Mouse (Mus musculus): ENCODE measurements around the gene Fcf1.
A peak's percentile ranks its signal among the peaks of the same experiment; 100 is the strongest.

The Fcf1 gene

DNA sequence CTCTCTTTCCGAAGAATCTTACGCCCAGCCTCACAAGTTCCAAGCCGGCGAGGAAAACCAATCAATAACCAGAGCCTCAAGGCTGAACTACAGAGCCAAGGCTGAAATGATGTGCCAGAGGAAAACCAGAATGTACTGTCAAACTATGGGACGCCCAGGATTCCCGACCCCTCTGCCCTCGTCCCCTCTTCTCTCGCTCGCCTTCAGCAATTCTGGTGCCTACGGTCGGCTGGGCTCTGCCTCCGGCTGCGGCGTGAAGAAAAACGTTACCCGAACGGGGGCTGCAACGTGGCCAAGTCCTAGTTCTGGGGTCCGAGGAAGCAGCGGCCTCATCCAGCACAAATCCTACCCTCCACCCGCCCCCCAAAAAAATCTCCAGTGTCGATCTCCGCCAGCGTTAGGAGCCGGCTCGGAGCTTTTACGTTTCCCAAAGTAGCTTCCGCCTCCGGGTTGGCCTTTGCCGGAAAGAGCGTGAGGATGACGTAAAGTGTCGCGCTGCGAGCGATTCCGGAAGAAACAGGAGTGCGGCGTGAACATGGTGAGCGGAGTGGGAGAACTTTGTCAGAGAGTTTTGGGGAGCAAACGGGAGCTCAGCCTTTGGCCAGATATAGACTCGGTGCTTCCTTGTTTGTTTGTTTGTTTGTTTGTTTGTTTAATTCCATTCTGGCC lies at the start of gene Fcf1, which contains the start of gene Arel1:
Gene Fcf1 (plus strand): TSS at position 470 of the 669 bp plus-strand sequence.
Gene Arel1 (minus strand): TSS at position 473 of the 669 bp plus-strand sequence.
- peak; percentile 84 for DNase-seq (ENCODE audit: low spot score)

DNA sequence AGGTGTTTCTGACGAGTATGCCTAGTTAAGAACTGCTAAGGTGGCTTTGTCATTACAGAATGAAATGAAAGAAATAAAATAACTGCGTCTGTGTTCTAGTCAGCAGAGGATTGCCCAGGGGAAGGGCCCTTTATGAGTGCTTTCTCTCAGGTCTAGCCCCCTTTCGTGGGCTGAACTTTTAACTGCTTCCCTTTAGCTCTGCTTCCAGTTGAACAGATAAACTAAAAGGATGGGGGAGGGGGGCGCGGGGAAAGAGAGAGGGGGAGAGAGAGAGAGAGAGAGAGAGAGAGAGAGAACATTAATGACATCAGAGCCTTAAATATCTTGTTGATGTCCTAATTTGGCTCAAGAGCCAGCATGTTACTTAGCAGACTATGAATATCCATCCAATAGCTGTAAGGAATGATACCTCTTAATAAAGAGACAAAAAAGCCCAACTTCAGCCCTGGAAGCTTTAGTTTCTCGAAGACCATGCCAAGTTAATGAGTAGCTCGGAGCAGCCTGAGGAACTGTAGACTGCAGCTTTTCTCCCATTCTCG lies 48.7 kb upstream of the Fcf1 start:
- peak; percentile 32 for DNase-seq (ENCODE audit: low spot score)

DNA sequence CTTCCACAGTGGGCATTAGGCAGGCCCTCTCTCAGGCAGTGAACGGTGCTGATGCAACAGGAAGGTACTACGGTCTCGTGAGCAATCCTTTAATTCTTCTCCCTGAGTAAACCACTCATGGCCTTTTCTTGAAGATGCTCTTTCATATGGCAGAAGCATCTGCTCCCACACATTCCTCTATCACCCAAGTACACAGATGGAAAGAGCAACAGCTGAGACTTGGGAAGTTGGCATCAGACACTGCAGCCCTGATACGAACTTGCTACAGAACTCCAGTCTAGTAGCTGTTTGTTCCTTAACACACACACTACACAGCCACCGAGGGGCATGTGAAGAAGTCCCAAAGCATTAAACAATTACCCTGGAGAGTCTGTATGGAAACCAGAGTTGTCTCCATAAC lies 46.4 kb upstream of the Fcf1 start:
- DNase-seq (ENCODE audit: low spot score) = no peak

DNA sequence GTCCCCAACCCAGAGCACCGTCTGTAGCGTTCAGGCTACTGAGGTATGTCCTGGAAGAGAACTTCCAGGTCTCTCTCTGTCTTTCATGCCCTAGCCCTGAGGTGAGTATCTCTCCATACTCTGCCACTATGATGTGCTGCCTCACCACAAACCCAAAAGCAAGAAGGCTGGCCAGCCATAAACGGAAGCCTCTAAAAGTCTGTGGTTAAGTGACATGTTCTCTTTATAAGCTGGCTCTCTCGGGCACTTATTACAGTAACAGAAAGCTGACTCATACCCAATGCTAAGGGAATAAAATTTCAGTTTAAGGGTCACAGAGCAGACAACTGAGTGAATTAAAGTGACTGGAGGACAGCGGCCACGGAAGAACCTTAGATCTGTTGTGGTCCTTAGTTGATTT lies 44.2 kb upstream of the Fcf1 start:
- DNase-seq (ENCODE audit: low spot score) = no peak

DNA sequence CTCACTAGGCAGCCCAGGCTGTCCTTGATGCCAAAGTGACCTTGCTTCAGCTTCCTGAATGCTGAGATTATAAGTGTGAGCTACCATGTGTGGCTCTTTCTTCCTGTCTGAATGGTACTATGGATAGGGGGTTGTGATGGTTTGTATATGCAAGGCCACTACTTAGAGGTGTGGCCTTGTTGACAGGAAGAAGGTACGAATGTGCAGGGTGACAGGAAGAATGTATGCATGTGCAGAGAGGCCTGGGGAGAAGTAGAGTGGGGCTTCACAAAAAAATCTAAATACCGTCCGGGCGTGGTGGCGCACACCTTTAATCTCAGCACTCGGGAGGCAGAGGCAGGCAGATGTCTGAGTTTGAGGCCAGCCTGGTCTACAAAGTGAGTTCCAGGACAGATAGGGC lies 38.5 kb upstream of the Fcf1 start:
- no peak for DNase-seq (ENCODE audit: low spot score)

DNA sequence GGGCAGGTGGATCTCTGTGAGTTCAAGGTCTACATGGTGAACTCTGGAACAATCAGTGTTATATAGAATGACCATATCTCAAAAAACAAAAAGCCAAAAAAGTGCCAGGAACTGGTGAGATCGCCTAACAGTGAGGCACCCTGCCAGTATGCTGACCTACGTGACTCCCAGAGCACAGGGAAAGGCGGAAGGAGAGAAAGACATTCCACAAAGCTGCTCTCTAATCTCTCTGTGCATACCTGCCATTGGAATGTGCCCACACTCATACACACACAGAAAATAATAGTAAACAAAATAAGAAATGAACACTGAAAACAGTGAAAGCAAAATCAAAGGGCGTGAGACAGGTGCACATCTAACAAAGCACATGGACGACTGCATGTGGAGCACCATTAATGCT lies 35.4 kb upstream of the Fcf1 start:
- no peak for DNase-seq (ENCODE audit: low spot score)

DNA sequence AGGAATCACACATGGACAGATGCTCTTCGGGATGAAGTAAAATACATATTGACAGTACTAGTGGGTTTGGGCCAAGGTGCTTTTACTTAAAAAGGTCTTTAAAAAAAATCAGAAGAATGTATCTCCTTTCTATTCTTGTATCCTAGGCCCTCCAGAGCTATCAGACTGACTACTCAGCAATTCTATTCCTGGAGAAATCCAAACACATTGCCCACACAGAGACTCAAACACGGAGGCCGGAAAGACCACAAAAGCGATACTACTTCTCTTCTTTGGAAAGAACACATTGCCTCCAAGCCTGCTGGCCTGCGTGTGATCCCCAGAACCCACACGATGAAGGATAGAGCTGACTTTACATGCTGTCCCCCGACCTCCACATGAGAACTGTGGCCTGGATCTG lies 31.6 kb upstream of the Fcf1 start:
- DNase-seq (ENCODE audit: low spot score) = no peak

DNA sequence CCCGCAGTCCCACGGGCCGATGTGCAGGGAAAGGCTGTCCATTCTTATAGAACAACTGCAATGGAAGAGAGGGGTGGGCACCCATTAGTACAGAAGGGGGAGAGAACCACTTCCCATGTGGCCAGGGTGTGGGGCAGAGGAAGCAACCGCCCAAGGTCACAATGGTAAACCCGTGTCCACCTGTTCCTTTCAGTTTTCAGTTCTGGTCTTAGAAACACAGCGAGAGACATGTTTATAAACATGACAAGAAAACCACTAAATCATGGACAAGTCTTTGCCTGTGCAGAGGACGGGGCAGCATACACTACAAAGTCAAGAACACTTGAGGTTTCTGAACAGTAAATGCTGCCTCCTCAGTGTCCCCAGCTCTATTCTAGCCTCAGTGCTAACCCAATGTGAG lies 30.4 kb upstream of the Fcf1 start:
- DNase-seq (ENCODE audit: low spot score) = no peak

DNA sequence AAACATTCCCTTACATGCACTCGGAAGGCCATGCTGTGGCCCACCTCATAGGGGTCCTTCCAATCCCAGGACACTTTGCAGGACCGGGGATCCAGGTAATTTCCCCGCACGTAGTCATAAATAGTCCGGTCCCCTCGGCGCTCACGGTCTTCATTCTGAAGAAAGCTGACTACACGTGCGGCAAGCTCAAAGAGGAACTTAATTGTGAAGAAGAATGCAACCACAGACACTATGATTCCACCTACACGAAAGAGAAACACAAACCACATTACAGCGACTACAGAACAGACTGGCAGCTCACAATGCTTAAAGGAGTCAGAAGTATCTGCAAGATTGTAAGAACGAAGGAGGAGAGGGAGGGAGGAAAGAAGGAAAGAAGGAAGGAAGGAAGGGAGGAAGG lies 29.0 kb upstream of the Fcf1 start:
- no peak for DNase-seq (ENCODE audit: low spot score)

DNA sequence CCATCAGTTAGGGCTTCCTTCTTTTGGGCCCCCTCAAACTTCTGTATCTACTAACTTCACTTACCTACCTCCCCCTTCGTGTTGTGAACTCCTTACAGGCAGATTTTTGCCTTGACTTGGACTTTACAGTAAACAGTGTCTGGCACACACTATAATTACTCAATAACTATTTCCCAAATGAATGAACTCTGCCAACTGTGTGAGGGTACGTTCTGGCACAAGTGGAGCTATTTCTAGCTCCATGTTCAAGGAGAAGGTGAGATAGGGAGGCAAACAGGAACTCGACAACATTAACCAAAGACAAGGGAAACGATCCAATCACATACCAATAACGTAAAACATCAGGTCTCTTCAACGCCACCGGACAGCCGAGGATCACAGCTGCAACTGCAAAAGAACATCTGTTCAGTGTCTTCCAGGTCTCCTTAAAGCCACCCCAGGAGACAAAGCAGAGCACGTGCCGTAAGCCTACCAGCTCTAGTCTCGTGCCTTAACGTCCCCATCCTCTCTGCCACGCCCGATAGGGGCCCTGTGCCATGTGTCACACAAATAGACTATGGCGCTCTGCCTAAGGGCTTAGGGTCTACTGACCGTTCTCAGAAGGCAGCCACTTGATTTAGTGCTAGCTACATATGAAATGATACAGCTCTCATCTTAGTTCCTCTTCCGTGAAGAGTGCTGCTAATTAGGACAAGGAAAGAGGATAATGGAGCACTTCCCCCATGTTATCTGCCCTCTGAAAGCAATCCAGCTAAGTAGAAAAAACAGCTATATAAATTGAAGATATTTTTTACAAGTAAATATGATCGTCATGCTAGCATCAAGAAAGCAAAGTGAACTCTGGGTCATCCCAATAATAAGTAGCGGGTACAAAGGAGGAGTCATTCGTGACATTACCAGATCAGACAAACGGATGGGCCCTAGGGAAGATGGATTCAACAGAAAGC lies 27.4 kb upstream of the Fcf1 start:
- DNase-seq (ENCODE audit: low spot score) = no peak

DNA sequence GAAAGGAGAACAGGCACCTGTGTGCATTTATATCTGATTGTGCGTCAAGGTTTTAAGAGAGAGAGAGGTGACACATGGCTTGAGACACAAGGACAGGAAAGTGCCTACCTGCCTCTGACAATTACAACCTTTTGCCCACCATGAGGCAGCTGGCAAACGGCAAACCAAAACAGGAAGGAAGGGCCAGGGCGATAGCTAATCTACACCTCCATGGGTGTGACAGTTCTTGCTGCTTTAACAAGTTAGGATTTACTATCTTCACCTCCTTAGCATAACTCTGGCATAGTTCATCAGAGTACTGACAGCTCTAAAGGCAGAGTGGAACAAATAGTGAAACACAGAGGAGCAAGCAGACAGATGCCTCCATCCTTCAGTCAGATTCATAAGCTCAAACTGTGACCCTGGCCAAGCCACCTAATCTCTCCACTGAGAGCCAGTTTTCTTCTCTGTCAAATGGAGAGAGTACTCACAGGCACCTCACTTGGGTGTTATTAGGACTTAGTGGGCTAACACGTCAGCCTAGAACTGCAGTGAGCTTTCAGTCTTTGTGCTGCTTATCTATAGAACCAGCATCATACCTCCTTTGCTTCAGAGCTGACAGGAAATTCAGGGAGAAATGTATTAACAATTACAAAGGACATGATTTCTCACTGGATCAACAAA lies 26.4 kb upstream of the Fcf1 start:
- DNase-seq (ENCODE audit: low spot score) = no peak

DNA sequence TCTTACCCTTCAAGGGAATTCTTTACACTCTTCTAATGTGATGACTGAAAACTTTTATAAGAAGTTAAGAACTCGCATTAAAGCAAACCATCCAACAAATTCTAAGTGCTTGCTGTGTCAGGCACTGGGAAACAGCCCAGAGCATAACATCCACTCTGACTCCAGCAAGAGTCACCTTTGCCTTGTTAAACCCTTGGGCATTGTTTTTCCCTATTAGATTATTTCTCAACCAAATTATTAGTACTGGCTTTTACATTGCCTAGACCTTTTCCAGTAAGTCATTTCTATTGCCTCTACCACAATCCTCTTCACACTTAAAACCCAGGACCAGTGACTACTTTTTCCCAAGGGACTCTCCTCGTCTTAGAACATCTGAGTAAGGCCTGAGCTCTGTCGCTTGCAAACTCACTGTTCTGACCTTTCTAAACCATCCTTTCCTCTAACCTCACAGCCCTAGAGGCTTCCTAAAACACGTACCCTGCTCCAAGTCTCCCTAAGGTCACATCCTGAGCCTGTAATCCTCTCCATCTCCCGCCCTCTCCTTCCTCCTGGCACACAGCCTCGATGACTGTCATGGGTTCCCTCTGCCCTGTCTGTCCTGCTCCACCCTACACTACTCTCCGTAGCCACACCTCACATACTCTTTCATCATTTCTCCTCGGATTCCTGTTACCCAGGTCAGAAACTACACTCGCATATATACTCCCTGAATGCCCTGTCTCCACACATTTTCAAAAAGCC lies 25.7 kb upstream of the Fcf1 start:
- DNase-seq (ENCODE audit: low spot score) = no peak

DNA sequence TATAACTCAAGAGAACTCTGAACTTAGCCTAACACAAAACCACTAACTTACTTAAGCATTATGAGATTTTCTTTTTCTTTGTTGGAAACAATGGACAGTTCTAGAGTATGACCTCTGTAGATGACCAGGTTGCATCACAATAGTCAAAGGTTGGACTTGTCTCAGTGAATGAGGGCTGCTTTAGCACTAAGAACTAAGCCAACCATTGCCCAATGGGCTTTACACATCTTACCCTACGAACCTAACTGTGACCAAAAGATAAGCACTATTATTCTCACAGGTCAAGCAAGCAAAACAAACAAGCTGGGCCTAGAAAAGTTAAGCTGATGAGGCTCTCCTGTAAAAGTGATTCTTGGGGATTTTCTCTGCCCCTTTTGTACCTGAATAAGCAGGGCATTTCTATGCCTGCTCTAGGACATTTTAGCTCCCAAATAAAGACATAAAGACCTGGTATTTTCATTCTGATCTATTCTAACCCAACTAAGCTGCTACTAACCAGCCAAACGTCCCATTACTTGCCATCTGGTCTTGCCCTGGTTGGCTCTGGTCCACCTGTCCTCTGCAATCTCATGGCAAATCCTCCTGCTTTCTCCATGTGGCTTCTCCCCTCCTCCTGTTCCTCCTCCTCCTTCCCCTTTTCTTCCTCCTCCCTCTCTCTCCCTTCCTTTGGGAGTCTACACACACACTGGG lies 22.7 kb upstream of the Fcf1 start:
- no peak for DNase-seq (ENCODE audit: low spot score)

DNA sequence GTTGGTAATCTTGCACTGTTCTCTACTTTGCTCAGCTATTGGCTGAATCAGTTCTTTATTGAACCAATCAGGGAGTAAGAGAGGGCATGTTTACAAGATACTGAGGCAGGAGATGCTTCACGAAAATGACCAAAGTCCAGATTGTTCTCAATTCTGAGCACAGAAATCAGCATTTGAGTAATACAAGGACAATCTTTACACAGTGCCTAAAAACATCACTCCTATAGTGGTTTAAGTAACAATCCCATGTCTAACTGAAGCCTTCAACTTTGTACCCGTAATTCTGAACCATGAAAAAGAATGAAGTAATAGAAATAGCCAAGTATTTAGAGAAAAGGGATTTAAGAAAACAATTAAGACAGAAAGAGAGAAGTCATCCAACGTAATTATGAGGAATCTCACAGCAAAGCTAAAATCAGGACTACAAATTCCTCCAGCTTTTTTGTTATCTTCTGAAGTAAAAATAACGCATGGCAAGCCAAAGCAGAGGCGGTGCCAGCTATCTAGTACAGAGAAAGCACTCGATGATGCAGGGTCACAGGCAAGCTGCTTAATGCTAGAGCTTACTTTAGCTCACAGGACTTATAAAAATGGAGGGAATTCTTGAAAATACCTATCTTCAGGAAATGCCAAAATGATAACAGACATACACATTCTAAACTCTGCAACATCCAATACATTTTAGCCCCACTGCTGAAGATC lies 22.0 kb upstream of the Fcf1 start:
- DNase-seq (ENCODE audit: low spot score) = no peak

DNA sequence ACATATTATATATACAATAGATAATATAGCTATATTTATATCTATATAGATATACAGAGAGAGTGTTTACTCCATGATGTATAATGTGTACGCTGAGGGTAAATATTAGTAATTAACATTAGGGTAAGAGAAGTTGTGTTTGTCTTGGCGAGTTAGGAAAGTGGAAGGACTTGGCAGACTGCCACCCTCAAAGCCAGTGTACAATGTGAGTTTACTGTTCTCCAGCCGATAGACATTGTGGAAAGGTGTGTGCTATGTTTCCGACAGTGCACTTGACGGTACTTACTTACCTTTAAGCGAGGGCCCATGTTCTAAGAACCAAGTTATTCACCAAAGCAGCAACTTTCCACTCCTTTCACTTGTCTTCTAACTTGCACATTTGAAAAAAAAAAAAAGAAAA lies 19.9 kb upstream of the Fcf1 start:
- DNase-seq (ENCODE audit: low spot score) = no peak

DNA sequence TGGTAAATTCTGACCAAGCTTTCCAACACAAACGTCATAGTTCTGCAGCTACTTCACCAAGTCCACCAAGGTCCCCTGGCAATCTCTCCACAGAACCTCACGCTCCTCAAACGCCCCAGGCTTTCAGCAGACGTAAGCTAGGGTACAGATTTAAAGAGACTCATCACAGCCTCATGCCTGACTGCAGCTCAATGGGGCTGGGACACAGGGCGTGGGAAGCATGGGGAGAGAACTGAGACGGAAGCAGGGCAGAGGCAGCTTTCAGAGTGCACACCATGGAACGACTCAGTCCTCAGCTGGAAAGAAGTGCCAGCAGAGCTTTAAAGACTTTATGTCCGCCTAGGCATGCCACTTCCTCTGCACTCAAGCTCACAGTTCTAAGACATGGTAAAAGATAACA lies 19.2 kb upstream of the Fcf1 start:
- no peak for DNase-seq (ENCODE audit: low spot score)

DNA sequence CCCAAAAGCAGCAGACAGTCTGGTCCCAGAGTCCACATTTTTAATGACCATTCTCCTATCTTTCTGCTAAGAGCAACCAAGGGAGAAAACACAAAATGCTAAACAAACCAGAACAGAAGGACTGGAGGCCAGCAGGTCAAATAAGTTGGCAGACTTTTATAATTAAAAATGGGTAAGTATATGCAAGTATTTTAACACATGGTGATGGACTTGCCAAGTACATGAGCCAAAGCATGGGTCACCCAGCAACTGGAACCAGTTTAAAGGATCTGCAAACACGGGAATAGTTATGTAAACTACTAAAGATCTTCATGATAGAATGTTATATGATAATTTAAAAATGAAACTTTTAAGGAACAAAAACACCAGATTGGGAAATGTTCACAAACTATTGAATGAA lies 18.3 kb upstream of the Fcf1 start:
- DNase-seq (ENCODE audit: low spot score) = no peak

DNA sequence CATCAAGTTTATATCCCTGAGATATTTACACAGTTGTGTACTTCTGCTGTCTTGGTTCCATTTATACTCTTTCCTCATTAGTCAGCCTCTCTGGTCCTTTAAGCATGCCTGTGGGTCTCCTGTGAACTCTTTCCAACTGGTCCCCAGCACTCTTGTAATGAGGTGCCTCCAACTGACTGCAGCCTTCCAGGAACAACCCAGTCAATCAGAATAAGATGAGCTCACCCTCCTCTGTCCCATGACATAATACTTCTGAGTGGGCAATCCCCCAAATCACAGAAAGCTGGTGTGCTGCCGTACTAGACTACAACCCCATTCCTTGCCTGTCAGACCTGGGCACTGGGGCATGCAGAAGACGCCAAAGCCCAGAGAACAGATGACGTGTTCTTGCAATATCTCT lies 14.4 kb upstream of the Fcf1 start:
- no peak for DNase-seq (ENCODE audit: low spot score)

DNA sequence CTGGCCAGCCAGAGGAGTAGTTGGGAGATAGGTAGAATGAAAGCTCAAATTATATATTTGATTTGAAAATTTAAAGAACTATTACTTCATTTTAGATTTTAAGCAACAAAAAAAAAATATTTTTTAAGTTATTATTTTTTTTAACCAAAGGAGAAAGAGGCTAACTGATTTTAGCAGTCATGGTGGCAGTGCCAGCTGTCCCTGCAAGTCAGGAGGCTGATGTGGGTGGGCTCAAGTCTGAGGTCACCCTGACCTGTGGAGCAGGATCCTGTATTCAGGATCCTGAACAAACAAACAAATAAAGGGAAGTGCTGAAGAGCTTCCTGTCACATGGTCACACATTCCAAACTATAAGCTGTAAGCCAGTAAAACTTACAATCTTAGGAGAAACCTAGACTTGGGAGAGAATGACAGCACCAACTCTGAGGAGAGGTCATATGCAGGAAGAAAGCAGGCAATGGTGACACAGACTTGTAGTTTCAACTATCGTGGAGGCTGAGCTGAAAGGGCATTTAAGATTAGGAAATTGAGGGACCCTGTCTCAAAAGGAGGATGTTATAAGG lies 11.8 kb upstream of the Fcf1 start:
- DNase-seq (ENCODE audit: low spot score) = no peak

DNA sequence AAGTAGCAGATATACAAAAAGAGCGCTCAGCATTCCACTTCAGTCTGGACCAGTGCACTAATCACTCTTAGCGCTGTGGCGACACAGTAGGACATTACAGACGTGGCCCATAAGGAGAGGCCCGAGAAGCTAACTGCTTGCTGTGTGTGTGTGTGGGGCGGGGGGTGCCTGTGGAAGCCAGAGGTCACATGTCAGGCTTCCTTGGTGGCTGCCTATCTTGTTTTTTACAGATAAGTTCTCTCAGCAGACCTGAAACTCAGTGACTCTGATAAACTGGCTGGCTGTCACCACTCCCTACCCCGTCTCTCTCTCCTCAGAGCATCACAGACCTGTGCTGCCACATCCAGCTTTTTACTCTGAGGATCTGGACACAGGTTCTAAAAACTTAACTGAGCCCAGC lies 8.1 kb upstream of the Fcf1 start:
- DNase-seq (ENCODE audit: low spot score) = peak; percentile 21
